Mouse (Mus musculus) heart, adult 2 months (tissue): ENCODE measurements around the gene Zfand6. TPM values are rescaled to one million over a fixed set of nuclear protein-coding genes. Genes with fewer than 3 reads are reported as not detected.

Source experiments
- DNase-seq, 2 experiments: peaks; one replicate each; pipeline ENCODE4 v3.0.0; 2021
- H3K27ac ChIP-seq: fragments of 200-600 bp; 2 replicates; pipeline ENCODE4 v1.8.1; 2022
- H3K27me3 ChIP-seq: fragments of 200-500 bp; 2 replicates; pipeline ENCODE4 v1.6.1; 2012; ENCODE audit warnings: mild to moderate bottlenecking, low read length, inconsistent platforms, mixed read lengths; ENCODE audit not compliant: control insufficient read depth, insufficient read depth
- H3K36me3 ChIP-seq: fragments of 200-500 bp; 2 replicates; pipeline ENCODE4 v1.6.1; 2012; ENCODE audit warnings: low read length, inconsistent platforms; ENCODE audit not compliant: control insufficient read depth, insufficient read depth
- H3K4me1 ChIP-seq: fragments of 200-500 bp; 2 replicates; pipeline ENCODE4 v1.6.1; 2011; ENCODE audit warnings: low read length; ENCODE audit not compliant: control insufficient read depth, insufficient read depth
- H3K4me3 ChIP-seq: fragments of 200-600 bp; 2 replicates; pipeline ENCODE4 v1.8.1; 2022
- H3K79me2 ChIP-seq: fragments of 200-500 bp; replicated peaks from 2 replicates; pipeline ENCODE4 v1.6.1; 2012; ENCODE audit warnings: mild to moderate bottlenecking, inconsistent platforms, low read length, moderate library complexity, mixed read lengths; ENCODE audit not compliant: control insufficient read depth, insufficient read depth
- H3K9ac ChIP-seq: fragments of 200-500 bp; 2 replicates; pipeline ENCODE4 v1.6.1; 2012; ENCODE audit warnings: low read depth, mild to moderate bottlenecking, control low read depth, inconsistent platforms, low read length, mixed read lengths
- CTCF ChIP-seq: fragments of 200-600 bp; IDR thresholded peaks from 2 replicates; pipeline ENCODE4 v1.8.1; 2022; ENCODE audit warnings: antibody characterized with exemption, mild to moderate bottlenecking, moderate library complexity
- EP300 ChIP-seq: fragments of 200-500 bp; IDR thresholded peaks from 2 replicates; pipeline ENCODE4 v1.6.1; 2011; ENCODE audit warnings: low read depth, low read length, control low read depth; ENCODE audit not compliant: insufficient read depth
- POLR2A ChIP-seq: fragments of 200-500 bp; IDR thresholded peaks from 2 replicates; pipeline ENCODE4 v1.6.1; 2011; ENCODE audit warnings: mild to moderate bottlenecking, low read depth, low read length, control low read depth; ENCODE audit not compliant: insufficient read depth
- WGBS: fragments of 180-500 bp; shearing (Covaris S2); methylation state at CpG from one replicate; pipeline ENCODE4 v1.1.7; 2018; 5-methylcytosine and 5-hydroxymethylcytosine counted together
- intact Hi-C: fragments of 180-260 bp; cut with DNase I; formaldehyde crosslinking; loops from one replicate; pipeline ENCODE4 v1.15.1; 2025
- polyA plus RNA-seq: library from polyadenylated mRNA; depleted of rRNA; stranded (reverse); fragments of >200 nt; gene quantifications from 2 replicates; pipeline ENCODE4 v1.2.3, GENCODE M21; 2012
- total RNA-seq, 2 experiments: library from RNA; stranded (reverse); gene quantifications; 2 replicates each; pipeline ENCODE4 v1.2.3; 2021

Gene Zfand6
- total and polyA plus RNA-seq, 3 experiments = 72.9 to 93.8 (median 82.9) TPM

GRCm38 (mm10) chr7:84684675-84685074, 5.1 kb downstream of the Zfand6 start:
- no peak overlapping the region for H3K27ac ChIP-seq
- TF ChIP-seq EP300 (no peak), CTCF (no peak), POLR2A (no peak)
- H3K4me3 ChIP-seq = no peak overlapping the region
- peaks cover 2% of the 10 kb centered on the region for H3K4me1 ChIP-seq
- H3K79me2 ChIP-seq = no peaks in the 10 kb centered on the region; the same call in 1 of the 2 replicates
- intact Hi-C loops = loop anchor here (5.0 kb wide), 1 partner anchor 42 kb away; no protein-coding TSS in a partner anchor
- no peak for DNase-seq
- H3K9ac ChIP-seq = no peak overlapping the region
- no peaks in the 10 kb centered on the region for H3K27me3 ChIP-seq
- 92% methylated on average over 1 of the region's 1 CpGs for WGBS
- H3K36me3 ChIP-seq = peaks cover 4% of the 10 kb centered on the region

GRCm38 (mm10) chr7:84681558-84681957, 8.2 kb downstream of the Zfand6 start:
- peaks cover 2% of the 10 kb centered on the region for H3K36me3 ChIP-seq
- DNase-seq = no peak
- H3K4me3 ChIP-seq = no peak overlapping the region
- H3K27me3 ChIP-seq = no peaks in the 10 kb centered on the region
- H3K4me1 ChIP-seq = peaks cover 4% of the 10 kb centered on the region
- H3K79me2 ChIP-seq = no peaks in the 10 kb centered on the region; the same call in 1 of the 2 replicates
- 86% methylated on average over 1 of the region's 1 CpGs for WGBS
- no peak overlapping the region for H3K9ac ChIP-seq
- no peak overlapping the region for H3K27ac ChIP-seq
- intact Hi-C loops = loop anchor here (5.0 kb wide), 1 partner anchor 39 kb away; no protein-coding TSS in a partner anchor
- no peak for TF ChIP-seq CTCF
- no peak for TF ChIP-seq EP300
- no peak for TF ChIP-seq POLR2A

GRCm38 (mm10) chr7:84680931-84681330, 8.8 kb downstream of the Zfand6 start:
- peaks cover 4% of the 10 kb centered on the region for H3K36me3 ChIP-seq
- H3K4me3 ChIP-seq = no peak overlapping the region
- no peaks in the 10 kb centered on the region for H3K27me3 ChIP-seq
- no peak overlapping the region for H3K9ac ChIP-seq
- H3K4me1 ChIP-seq = peaks cover 4% of the 10 kb centered on the region
- no peak for TF ChIP-seq CTCF
- H3K79me2 ChIP-seq = no peaks in the 10 kb centered on the region; the same call in 1 of the 2 replicates
- intact Hi-C loops = loop anchor here (5.0 kb wide), 1 partner anchor 39 kb away; no protein-coding TSS in a partner anchor
- DNase-seq = no peak
- H3K27ac ChIP-seq = no peak overlapping the region

- H3K9ac ChIP-seq = no peak overlapping the region
- H3K36me3 ChIP-seq = peaks cover 4% of the 10 kb centered on the region
- DNase-seq = no peak
- H3K79me2 ChIP-seq = peaks cover 2% of the 10 kb centered on the region; the same call in 1 of the 2 replicates
- TF ChIP-seq CTCF (no peak), POLR2A (no peak), EP300 (no peak)
- peak overlapping the region; percentile 38 for H3K27ac ChIP-seq
- H3K4me3 ChIP-seq = peak overlapping the region; percentile 28; the same call in 1 of the 2 replicates
- no peaks in the 10 kb centered on the region for H3K27me3 ChIP-seq
- 53% methylated on average over 2 of the region's 2 CpGs for WGBS
- H3K4me1 ChIP-seq = peaks cover 4% of the 10 kb centered on the region
- intact Hi-C loops = loop anchor here (5.0 kb wide), 1 partner anchor 38 kb away; no protein-coding TSS in a partner anchor
These were observed 9.7 kb downstream of the Zfand6 start for GRCm38 (mm10) chr7:84680092-84680491.

GRCm38 (mm10) chr7:84679264-84679663, 10.5 kb downstream of the Zfand6 start:
- Histone ChIP-seq H3K27ac (peak overlapping the region; percentile 54), H3K27me3 (no peaks in the 10 kb centered on the region), H3K36me3 (peaks cover 4% of the 10 kb centered on the region), H3K9ac (no peak overlapping the region), H3K4me1 (peaks cover 4% of the 10 kb centered on the region), H3K4me3 (peak overlapping the region; percentile 28), H3K79me2 (peaks cover 2% of the 10 kb centered on the region; the same call in 1 of the 2 replicates)
- peak; percentile 51 to 78 for DNase-seq
- TF ChIP-seq EP300 (no peak), POLR2A (0 out of 2 replicates have a peak, but pooled peaks have one; percentile 28)
- WGBS = under 1% methylated on average over 4 of the region's 4 CpGs
- intact Hi-C loops = loop anchor here (5.0 kb wide), 1 partner anchor 72 kb away; the partner anchor contains the start of gene Fah

- Histone ChIP-seq H3K27me3 (no peaks in the 10 kb centered on the region), H3K79me2 (peaks cover 2% of the 10 kb centered on the region; the same call in 1 of the 2 replicates), H3K9ac (no peak overlapping the region), H3K4me1 (peaks cover 2% of the 10 kb centered on the region; the same call in 1 of the 2 replicates), H3K36me3 (peaks cover 17% of the 10 kb centered on the region), H3K27ac (no peak overlapping the region), H3K4me3 (no peak overlapping the region)
- WGBS = 67% methylated on average over 1 of the region's 1 CpGs
- TF ChIP-seq CTCF (no peak), POLR2A (no peak), EP300 (no peak)
- intact Hi-C loops = loop anchor here (2.0 kb wide), 1 partner anchor 16 kb away; the partner anchor contains the start of gene Zfand6
- DNase-seq = no peak
These were observed 16.7 kb downstream of the Zfand6 start for GRCm38 (mm10) chr7:84673103-84673502.
